Mouse (Mus musculus) adrenal gland, adult (tissue): ENCODE data around the gene Msh5.

ENCODE experiments used
- DNase-seq, 2 experiments: peaks; one replicate each; pipeline ENCODE4 v3.0.0; 2022 to 2023; ENCODE audit warnings: low spot score in 1 of 2; ENCODE audit not compliant: inconsistent age in 2 of 2

Gene Msh5

GRCm38 (mm10) chr17:35070556-35071229 lies 24.1 kb upstream of the Msh5 start:
- no peak for DNase-seq

- peak in 1 of 2 experiments; percentile 75 for DNase-seq
Observed at GRCm38 (mm10) chr17:35068213-35068914, 21.8 kb upstream of the Msh5 start.

GRCm38 (mm10) chr17:35066084-35066483 lies 19.5 kb upstream of the Msh5 start, which contains the start of gene Mpig6b:
Gene Mpig6b, minus strand, starts transcription at chr17:35066184.
- DNase-seq: no peak

- DNase-seq: peak; percentile 32 to 59
Observed at GRCm38 (mm10) chr17:35064951-35065947, 18.7 kb upstream of the Msh5 start, which contains the start of gene Ly6g6c. Gene Ly6g6c, plus strand, starts transcription at chr17:35065388.

- no peak for DNase-seq
Observed at GRCm38 (mm10) chr17:35064378-35064877, 17.9 kb upstream of the Msh5 start.

- peak in 1 of 2 experiments; percentile 64 for DNase-seq
Observed at GRCm38 (mm10) chr17:35063466-35063865, 16.9 kb upstream of the Msh5 start.

- no peak for DNase-seq
Observed at GRCm38 (mm10) chr17:35061299-35061698, 14.8 kb upstream of the Msh5 start.

- DNase-seq: peak; percentile 29 to 42
Observed at GRCm38 (mm10) chr17:35060737-35061297, 14.3 kb upstream of the Msh5 start.

- peak in 1 of 2 experiments; percentile 26 for DNase-seq
Observed at GRCm38 (mm10) chr17:35060071-35060470, 13.5 kb upstream of the Msh5 start.

GRCm38 (mm10) chr17:35058911-35059892 lies 12.7 kb upstream of the Msh5 start, which contains the start of gene Ddah2:
Gene Ddah2, plus strand, starts transcription at chr17:35059035.
- DNase-seq: peak; percentile 89 to 95

- DNase-seq: no peak
Observed at GRCm38 (mm10) chr17:35058316-35058715, 11.8 kb upstream of the Msh5 start.

GRCm38 (mm10) chr17:35057090-35057489 lies 10.5 kb upstream of the Msh5 start:
- no peak for DNase-seq

GRCm38 (mm10) chr17:35055691-35056495 lies 9.3 kb upstream of the Msh5 start:
- DNase-seq: no peak

- no peak for DNase-seq
Observed at GRCm38 (mm10) chr17:35052271-35052798, 5.8 kb upstream of the Msh5 start.

GRCm38 (mm10) chr17:35051156-35052086 lies 4.9 kb upstream of the Msh5 start:
- peak; percentile 86 to 91 for DNase-seq

GRCm38 (mm10) chr17:35050126-35050750 lies 3.7 kb upstream of the Msh5 start:
- DNase-seq: peak; percentile 84 to 93
